Mouse (Mus musculus): Measurements from ENCODE around the gene Dcdc2b. TPM values are rescaled to one million over a fixed set of nuclear protein-coding genes. Genes with fewer than 3 reads are reported as not detected.

The Dcdc2b gene
- total RNA-seq (2015; ENCODE audit: low replicate concordance): 2.9 TPM in 1 of 2 replicates, not detected in the other
- 3.7 TPM in 1 of 2 replicates, not detected in the other for total RNA-seq (2017; ENCODE audit: low replicate concordance)

GRCm38 (mm10) chr4:129614093-129614492 is at the start of gene Dcdc2b:
TSS of gene Dcdc2b (minus strand) at chr4:129614257.
- no peak for ATAC-seq (replicated peaks; ENCODE audit: low FRiP score, poor library complexity, severe bottlenecking)

DNA sequence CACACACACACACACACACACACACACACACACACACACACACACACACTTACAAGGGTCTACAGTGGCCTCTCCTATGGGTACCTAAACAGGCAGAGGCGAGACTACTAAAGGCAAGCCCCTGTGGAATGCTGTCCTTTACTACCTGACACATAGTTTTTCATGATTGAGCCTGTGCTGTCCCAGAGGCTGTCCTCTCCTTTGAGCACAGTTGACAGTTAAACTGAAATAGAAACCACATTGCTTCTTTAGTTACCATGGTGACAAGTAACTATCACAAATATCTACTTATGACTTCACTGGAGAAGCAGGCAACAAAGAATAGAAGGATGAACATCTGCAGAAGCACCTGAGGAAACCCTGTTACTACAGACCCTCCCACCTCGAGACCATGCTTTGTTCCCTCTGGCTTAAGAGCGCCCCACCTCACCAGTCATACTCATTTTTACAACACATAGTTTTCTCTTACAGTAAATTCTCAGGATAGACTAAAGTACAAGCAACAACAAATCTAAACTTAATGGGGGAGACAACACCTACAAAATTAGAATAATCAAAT is 48.3 kb upstream of the Dcdc2b start:
- no peak for ATAC-seq (replicated peaks; ENCODE audit: low FRiP score, poor library complexity, severe bottlenecking)

DNA sequence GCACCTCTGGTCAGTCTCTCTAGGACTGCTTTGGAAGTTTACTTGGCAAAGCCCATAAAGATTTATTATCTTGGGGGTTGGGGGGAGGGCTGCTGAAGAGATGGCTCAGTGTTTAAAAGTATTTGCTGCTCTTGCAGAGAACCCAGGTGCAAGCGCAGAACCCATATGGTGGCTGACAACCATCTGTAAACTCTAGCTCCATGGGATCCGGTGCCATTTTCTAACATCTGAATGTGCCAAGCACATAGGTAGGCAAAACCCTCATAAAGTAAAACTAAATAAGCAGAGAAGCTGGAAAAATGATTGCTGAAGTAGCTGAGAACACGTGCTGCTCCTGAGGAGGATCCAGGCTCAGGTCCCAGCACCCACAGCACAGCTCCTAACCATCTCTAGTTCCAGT is 47.5 kb upstream of the Dcdc2b start:
- no peak for ATAC-seq (replicated peaks; ENCODE audit: low FRiP score, poor library complexity, severe bottlenecking)

GRCm38 (mm10) chr4:129654770-129655169 is 40.7 kb upstream of the Dcdc2b start:
- ATAC-seq (replicated peaks; ENCODE audit: low FRiP score, poor library complexity, severe bottlenecking): no peak

- no peak for ATAC-seq (replicated peaks; ENCODE audit: low FRiP score, poor library complexity, severe bottlenecking)
Observed at GRCm38 (mm10) chr4:129650359-129650758, 36.3 kb upstream of the Dcdc2b start.

- no peak for ATAC-seq (replicated peaks; ENCODE audit: low FRiP score, poor library complexity, severe bottlenecking)
Observed at GRCm38 (mm10) chr4:129648656-129649055, 34.6 kb upstream of the Dcdc2b start.

DNA sequence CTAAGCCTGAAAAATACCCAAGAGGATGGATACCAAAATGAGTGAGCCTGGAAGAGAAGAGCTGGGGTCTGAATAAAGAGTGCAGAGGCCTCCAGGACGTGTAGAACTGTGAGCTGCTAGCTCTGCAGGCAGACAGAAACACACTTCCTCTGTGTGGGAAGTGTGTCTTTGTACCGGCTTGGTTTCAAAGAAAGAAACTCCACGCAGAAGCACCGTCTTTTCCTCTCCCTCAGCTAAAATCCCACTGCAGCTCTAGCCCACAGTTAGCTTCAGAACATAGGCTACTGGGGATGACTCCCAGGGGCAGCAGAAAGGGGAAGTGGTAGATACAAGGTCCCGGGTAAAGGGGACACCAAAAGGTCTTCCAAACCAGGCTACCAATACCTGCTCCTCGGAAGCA is 31.1 kb upstream of the Dcdc2b start:
- ATAC-seq (replicated peaks; ENCODE audit: low FRiP score, poor library complexity, severe bottlenecking): no peak

GRCm38 (mm10) chr4:129641756-129642155 is 27.7 kb upstream of the Dcdc2b start:
- no peak for ATAC-seq (replicated peaks; ENCODE audit: low FRiP score, poor library complexity, severe bottlenecking)

GRCm38 (mm10) chr4:129640638-129641467 is 26.8 kb upstream of the Dcdc2b start, which contains the start of gene Txlna:
TSS of gene Txlna (minus strand) at chr4:129641065.
- ATAC-seq (replicated peaks; ENCODE audit: low FRiP score, poor library complexity, severe bottlenecking): peak; percentile 94

DNA sequence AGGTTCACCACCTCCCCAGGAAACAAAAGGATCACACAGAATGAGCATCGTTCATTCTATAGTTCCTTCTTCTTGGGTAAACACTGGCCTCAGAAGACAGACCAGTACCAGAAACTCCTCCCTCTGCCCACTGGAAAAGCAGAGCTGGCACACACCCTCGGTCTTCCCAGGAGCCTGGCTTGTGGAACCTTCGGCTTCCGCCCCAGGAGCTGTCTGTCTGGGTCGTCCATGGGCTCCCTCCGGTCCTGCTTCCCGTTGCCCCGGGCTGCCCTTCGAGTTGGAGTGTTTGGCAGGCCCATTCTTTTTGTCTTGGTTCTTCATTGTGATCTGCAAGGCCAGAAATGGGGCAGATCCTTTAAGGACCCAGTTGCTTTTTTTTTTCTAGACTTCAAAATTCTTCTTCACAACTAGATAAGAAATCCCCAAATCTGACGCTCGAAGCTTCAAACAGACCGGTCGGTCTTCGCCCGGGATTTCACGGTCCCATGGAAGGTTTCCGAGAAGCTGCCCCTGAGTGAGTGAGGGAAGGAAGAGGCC is 26.1 kb upstream of the Dcdc2b start:
- peak; percentile 32 for ATAC-seq (replicated peaks; ENCODE audit: low FRiP score, poor library complexity, severe bottlenecking)

- ATAC-seq (replicated peaks; ENCODE audit: low FRiP score, poor library complexity, severe bottlenecking): no peak
Observed at GRCm38 (mm10) chr4:129639221-129639620, 25.2 kb upstream of the Dcdc2b start.

GRCm38 (mm10) chr4:129633852-129634251 is 19.8 kb upstream of the Dcdc2b start:
- peak; percentile 78 for ATAC-seq (replicated peaks; ENCODE audit: low FRiP score, poor library complexity, severe bottlenecking)

- ATAC-seq (replicated peaks; ENCODE audit: low FRiP score, poor library complexity, severe bottlenecking): no peak
Observed at GRCm38 (mm10) chr4:129631867-129632266, 17.8 kb upstream of the Dcdc2b start.

DNA sequence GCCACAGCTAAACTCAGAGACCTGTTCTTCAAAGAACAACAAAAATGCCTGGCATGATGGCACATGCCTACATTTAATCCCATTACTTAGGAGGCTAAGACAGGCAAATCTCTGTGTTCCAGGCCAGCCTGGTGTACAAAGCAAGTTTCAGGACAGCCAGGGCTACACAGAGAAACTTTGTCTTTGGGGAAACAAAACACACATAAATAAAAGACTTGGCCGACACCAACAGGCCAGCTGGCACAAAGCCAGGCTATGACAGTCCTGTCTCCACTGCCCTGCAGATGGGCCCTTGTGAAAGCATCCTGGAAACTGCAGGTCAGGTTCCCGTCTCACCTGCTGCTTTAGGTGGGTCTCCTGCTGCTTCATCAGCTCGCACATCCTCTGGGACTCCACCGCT is 16.9 kb upstream of the Dcdc2b start:
- no peak for ATAC-seq (replicated peaks; ENCODE audit: low FRiP score, poor library complexity, severe bottlenecking)

GRCm38 (mm10) chr4:129626035-129626434 is 12.0 kb upstream of the Dcdc2b start:
- no peak for ATAC-seq (replicated peaks; ENCODE audit: low FRiP score, poor library complexity, severe bottlenecking)

DNA sequence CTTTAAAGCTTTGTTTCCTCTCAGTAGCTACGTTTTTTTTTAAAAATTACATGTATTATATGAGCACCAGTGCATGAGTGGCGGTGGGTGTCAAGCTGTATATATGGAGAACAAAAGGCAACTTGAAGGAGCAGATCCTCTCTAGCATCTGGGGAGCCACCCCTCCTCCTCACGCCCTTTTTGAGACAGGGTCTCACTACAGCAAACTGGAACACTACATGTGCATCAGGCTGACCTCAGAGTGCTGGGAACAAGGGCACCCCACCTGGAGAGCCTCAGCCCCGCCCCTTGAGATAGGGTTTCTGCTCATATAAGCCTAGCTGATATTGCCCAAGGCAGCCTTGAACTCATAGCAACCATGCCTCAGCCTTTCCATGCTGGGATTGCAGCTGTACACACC is 11.4 kb upstream of the Dcdc2b start:
- ATAC-seq (replicated peaks; ENCODE audit: low FRiP score, poor library complexity, severe bottlenecking): no peak

- ATAC-seq (replicated peaks; ENCODE audit: low FRiP score, poor library complexity, severe bottlenecking): no peak
Observed at GRCm38 (mm10) chr4:129625029-129625370, 10.9 kb upstream of the Dcdc2b start.

DNA sequence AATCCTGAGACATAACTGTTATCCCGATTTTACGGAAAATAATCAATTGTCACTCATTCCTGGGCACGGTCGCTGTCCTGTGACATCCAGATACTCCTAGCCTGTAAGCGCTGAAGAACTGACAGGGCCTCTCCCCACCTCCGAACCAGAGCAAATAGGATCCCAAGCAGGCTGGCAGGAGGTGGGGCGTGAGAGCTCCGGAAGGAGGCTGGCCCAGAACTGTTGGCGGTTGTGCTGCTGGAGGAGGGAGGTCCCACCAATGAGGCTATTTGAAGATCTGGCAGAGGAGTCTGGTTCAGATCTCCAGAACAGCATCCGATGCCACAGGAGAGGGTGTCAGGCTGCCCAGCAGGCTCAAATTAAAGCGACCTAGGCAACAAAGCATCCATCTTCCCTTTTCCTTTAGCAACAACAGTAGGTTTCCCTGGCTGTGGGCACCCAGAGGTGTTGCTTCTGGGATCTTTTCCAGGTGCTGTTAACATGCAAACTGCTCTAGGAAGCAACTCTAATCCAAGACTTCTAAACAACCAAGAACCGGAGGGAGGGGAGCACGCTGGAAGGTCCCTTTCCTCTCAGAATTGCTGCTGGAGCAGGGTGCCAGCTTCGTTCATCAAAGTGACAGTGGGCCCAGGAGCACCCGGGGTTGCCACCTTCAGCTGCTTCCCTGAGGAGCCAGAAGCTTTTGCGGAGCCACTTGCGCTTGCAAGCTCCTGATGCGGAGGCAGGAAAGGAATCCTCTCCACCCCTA is 10.4 kb upstream of the Dcdc2b start:
- peak; percentile 96 for ATAC-seq (replicated peaks; ENCODE audit: low FRiP score, poor library complexity, severe bottlenecking)

GRCm38 (mm10) chr4:129623681-129624091 is 9.6 kb upstream of the Dcdc2b start, which contains the start of gene Ccdc28b:
TSS of gene Ccdc28b (minus strand) at chr4:129623947.
- ATAC-seq (replicated peaks; ENCODE audit: low FRiP score, poor library complexity, severe bottlenecking): peak; percentile 2; the same call in 1 of the 2 replicates

DNA sequence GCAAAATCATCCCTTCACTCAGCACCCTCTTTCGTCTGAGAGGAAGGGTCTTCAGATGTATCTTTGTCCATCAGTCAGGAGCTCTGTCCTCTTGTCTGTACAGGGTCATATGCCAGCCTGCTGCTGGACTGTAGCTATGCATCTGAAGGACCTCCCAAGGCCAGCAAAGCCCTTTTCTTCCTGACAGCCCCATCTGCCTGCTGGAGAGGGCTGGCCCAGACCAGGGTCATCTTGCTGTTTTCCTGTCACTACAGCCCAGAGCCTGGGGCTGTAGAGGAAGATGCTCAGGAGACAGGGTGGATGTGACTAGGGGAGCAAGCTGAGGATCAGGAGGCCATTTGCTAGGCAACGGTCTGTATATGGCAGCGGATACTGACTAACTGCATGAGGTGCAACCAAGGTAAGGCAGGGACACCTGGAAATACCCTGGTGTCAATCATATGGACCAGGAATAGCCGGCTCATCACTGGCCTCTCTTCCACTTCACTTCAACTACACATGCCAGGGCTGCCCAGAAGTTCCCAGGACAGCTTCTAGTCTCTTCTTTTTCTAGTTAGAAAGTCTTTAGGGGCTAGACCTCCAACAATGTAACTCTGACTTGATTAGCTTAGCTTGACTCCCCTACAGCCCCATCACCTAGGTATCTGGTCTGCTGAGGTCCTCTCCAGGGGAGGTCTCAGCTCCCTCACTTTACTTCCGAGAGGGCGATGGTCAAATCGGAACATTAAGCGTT is 8.9 kb upstream of the Dcdc2b start:
- no peak for ATAC-seq (replicated peaks; ENCODE audit: low FRiP score, poor library complexity, severe bottlenecking)
